Mouse (Mus musculus): ENCODE results near the gene Ric3. TPM values are rescaled to one million over a fixed set of nuclear protein-coding genes. Genes with fewer than 3 reads are reported as not detected.

Ric3 gene
- polyA plus RNA-seq, 1 experiment from 2014 or later, result 0.33 TPM

DNA sequence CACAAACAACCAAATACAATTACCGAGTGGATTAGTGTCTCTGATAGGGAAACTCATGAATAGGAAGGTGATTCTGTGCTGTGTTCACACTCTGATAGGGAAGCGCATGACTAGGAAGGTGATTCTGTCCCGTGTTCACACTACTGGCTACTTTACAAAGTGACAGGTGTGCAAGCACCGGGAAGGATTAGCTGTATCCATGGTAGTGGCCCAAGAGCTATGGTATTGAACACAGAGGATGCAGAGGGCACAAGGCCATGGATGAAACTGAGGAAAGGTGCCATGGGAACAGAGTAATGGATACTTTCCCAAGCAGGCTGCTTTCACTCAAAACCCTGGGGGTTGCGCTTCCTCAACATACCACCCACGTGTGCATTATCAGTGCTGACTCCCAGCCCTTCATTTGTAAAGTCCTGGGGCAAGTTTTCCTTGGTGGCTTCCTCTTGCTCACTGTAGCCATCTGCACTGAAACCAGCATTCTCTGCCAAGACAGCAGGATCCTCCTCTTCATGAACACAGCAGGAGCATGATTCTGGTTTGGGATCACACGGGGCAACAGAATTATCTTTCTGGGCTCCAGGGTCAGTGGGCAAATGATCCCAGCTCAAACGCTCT, 44.9 kb downstream of the Ric3 start:
- H3K9ac ChIP-seq (replicated peaks), result no peak overlapping the region
- WGBS (ENCODE audit: insufficient replicate concordance), result 75% methylated on average over 8 of the region's 8 CpGs
- H3K36me3 ChIP-seq (replicated peaks; ENCODE audit: insufficient read depth, low read length), result no peaks in the 10 kb centered on the region
- H3K27me3 ChIP-seq (ENCODE audit: insufficient read depth, low read length), result no peaks in the 10 kb centered on the region
- no peaks in the 10 kb centered on the region for H3K4me1 ChIP-seq (ENCODE audit: insufficient read depth)
- ATAC-seq (no peak), DNase-seq (no peak)
- TF ChIP-seq CTCF (IDR thresholded peaks at IDR 0.05; ENCODE audit: low read depth) (no peak), EP300 (IDR thresholded peaks at IDR 0.05; ENCODE audit: low read depth) (no peak)
- H3K4me2 ChIP-seq (ENCODE audit: low read depth, low read length), result no peak overlapping the region
- H3K27ac ChIP-seq (ENCODE audit: low read depth), result no peak overlapping the region
- H3K4me3 ChIP-seq (ENCODE audit: low read depth, low read length), result no peak overlapping the region
- no peaks in the 10 kb centered on the region for H3K9me3 ChIP-seq (ENCODE audit: low read length)

- no peak for ATAC-seq
- Histone ChIP-seq H3K27ac (ENCODE audit: low read depth) (no peak overlapping the region), H3K9ac (replicated peaks) (no peak overlapping the region), H3K9me3 (ENCODE audit: low read length) (no peaks in the 10 kb centered on the region), H3K36me3 (replicated peaks; ENCODE audit: insufficient read depth, low read length) (no peaks in the 10 kb centered on the region), H3K27me3 (ENCODE audit: insufficient read depth, low read length) (no peaks in the 10 kb centered on the region), H3K4me2 (ENCODE audit: low read depth, low read length) (no peak overlapping the region), H3K4me3 (ENCODE audit: low read depth, low read length) (no peak overlapping the region), H3K4me1 (ENCODE audit: insufficient read depth) (no peaks in the 10 kb centered on the region)
- WGBS (ENCODE audit: insufficient replicate concordance), result 64% methylated on average over 2 of the region's 2 CpGs
- TF ChIP-seq CTCF (IDR thresholded peaks at IDR 0.05; ENCODE audit: low read depth) (no peak), EP300 (IDR thresholded peaks at IDR 0.05; ENCODE audit: low read depth) (no peak)
- DNase-seq, result no peak
These were observed 51.1 kb downstream of the Ric3 start for GRCm38 (mm10) chr7:109032054-109032453.

- WGBS (ENCODE audit: insufficient replicate concordance), result 66% methylated on average over 3 of the region's 3 CpGs
- no peak overlapping the region for H3K9ac ChIP-seq (replicated peaks)
These were observed 51.8 kb downstream of the Ric3 start for GRCm38 (mm10) chr7:109031331-109031730.

GRCm38 (mm10) chr7:109029961-109030465, 53.1 kb downstream of the Ric3 start:
- Histone ChIP-seq H3K4me2 (ENCODE audit: low read depth, low read length) (no peak overlapping the region), H3K27me3 (ENCODE audit: insufficient read depth, low read length) (no peaks in the 10 kb centered on the region), H3K36me3 (replicated peaks; ENCODE audit: insufficient read depth, low read length) (no peaks in the 10 kb centered on the region), H3K27ac (ENCODE audit: low read depth) (no peak overlapping the region), H3K4me1 (ENCODE audit: insufficient read depth) (no peaks in the 10 kb centered on the region), H3K9ac (replicated peaks) (no peak overlapping the region), H3K4me3 (ENCODE audit: low read depth, low read length) (no peak overlapping the region), H3K9me3 (ENCODE audit: low read length) (no peaks in the 10 kb centered on the region)
- TF ChIP-seq CTCF (IDR thresholded peaks at IDR 0.05; ENCODE audit: low read depth), result no peak
- TF ChIP-seq EP300 (IDR thresholded peaks at IDR 0.05; ENCODE audit: low read depth), result no peak
- DNase-seq (peak; percentile 9), ATAC-seq (no peak)
- 81% methylated on average over 6 of the region's 6 CpGs for WGBS (ENCODE audit: insufficient replicate concordance)

More at GRCm38 (mm10) chr7:109031331-109031730, 51.8 kb downstream of the Ric3 start:
- H3K4me3 ChIP-seq (ENCODE audit: low read depth, low read length), result no peak overlapping the region
- ATAC-seq, result no peak
- DNase-seq, result no peak
- H3K27ac ChIP-seq (ENCODE audit: low read depth), result no peak overlapping the region
- no peaks in the 10 kb centered on the region for H3K9me3 ChIP-seq (ENCODE audit: low read length)
- H3K27me3 ChIP-seq (ENCODE audit: insufficient read depth, low read length), result no peaks in the 10 kb centered on the region
- H3K4me2 ChIP-seq (ENCODE audit: low read depth, low read length), result no peak overlapping the region
- TF ChIP-seq EP300 (IDR thresholded peaks at IDR 0.05; ENCODE audit: low read depth) (no peak), CTCF (IDR thresholded peaks at IDR 0.05; ENCODE audit: low read depth) (no peak)
- H3K36me3 ChIP-seq (replicated peaks; ENCODE audit: insufficient read depth, low read length), result no peaks in the 10 kb centered on the region
- H3K4me1 ChIP-seq (ENCODE audit: insufficient read depth), result no peaks in the 10 kb centered on the region

- WGBS (ENCODE audit: insufficient replicate concordance), result 26% methylated on average over 6 of the region's 6 CpGs
- TF ChIP-seq CTCF (IDR thresholded peaks at IDR 0.05; ENCODE audit: low read depth), result peak; percentile 77
- no peak for TF ChIP-seq EP300 (IDR thresholded peaks at IDR 0.05; ENCODE audit: low read depth)
- no peak for ATAC-seq
- Histone ChIP-seq H3K4me3 (ENCODE audit: low read depth, low read length) (no peak overlapping the region), H3K4me2 (ENCODE audit: low read depth, low read length) (no peak overlapping the region), H3K9me3 (ENCODE audit: low read length) (no peaks in the 10 kb centered on the region), H3K9ac (replicated peaks) (no peak overlapping the region), H3K27me3 (ENCODE audit: insufficient read depth, low read length) (no peaks in the 10 kb centered on the region), H3K36me3 (replicated peaks; ENCODE audit: insufficient read depth, low read length) (no peaks in the 10 kb centered on the region), H3K27ac (ENCODE audit: low read depth) (no peak overlapping the region), H3K4me1 (ENCODE audit: insufficient read depth) (no peaks in the 10 kb centered on the region)
- peak; percentile 34 for DNase-seq
These were observed 54.9 kb downstream of the Ric3 start for GRCm38 (mm10) chr7:109028204-109028603.

DNA sequence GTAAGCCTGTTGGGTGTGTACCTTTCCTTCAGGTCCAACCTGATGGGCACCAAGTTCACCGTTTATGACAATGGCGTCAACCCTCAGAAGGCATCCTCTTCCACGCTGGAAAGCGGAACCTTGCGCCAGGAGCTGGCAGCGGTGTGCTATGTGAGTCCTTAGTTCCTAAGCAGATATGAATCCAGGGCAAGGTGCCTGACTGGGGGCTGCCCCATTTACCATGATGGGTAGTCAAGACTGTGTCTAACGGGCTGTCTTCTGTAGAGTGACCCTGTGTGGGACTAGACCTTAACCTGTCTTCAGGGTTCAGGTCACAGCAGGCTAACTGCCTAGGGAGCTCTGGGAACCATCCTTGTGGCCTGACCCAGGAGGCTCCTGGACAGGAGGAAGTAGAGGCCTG, 55.4 kb downstream of the Ric3 start:
- no peaks in the 10 kb centered on the region for H3K4me1 ChIP-seq (ENCODE audit: insufficient read depth)
- H3K9ac ChIP-seq (replicated peaks), result no peak overlapping the region
- 91% methylated on average over 7 of the region's 7 CpGs for WGBS (ENCODE audit: insufficient replicate concordance)
- no peaks in the 10 kb centered on the region for H3K9me3 ChIP-seq (ENCODE audit: low read length)
- ATAC-seq, result no peak
- DNase-seq, result no peak
- no peak overlapping the region for H3K4me2 ChIP-seq (ENCODE audit: low read depth, low read length)
- TF ChIP-seq CTCF (IDR thresholded peaks at IDR 0.05; ENCODE audit: low read depth), result no peak
- no peak overlapping the region for H3K4me3 ChIP-seq (ENCODE audit: low read depth, low read length)
- H3K27ac ChIP-seq (ENCODE audit: low read depth), result no peak overlapping the region
- H3K36me3 ChIP-seq (replicated peaks; ENCODE audit: insufficient read depth, low read length), result no peaks in the 10 kb centered on the region
- no peaks in the 10 kb centered on the region for H3K27me3 ChIP-seq (ENCODE audit: insufficient read depth, low read length)

Data from liver, postnatal 0 days (tissue).